ENCODE assay signal across 8 mouse cellular contexts in the genomic region with DNA sequence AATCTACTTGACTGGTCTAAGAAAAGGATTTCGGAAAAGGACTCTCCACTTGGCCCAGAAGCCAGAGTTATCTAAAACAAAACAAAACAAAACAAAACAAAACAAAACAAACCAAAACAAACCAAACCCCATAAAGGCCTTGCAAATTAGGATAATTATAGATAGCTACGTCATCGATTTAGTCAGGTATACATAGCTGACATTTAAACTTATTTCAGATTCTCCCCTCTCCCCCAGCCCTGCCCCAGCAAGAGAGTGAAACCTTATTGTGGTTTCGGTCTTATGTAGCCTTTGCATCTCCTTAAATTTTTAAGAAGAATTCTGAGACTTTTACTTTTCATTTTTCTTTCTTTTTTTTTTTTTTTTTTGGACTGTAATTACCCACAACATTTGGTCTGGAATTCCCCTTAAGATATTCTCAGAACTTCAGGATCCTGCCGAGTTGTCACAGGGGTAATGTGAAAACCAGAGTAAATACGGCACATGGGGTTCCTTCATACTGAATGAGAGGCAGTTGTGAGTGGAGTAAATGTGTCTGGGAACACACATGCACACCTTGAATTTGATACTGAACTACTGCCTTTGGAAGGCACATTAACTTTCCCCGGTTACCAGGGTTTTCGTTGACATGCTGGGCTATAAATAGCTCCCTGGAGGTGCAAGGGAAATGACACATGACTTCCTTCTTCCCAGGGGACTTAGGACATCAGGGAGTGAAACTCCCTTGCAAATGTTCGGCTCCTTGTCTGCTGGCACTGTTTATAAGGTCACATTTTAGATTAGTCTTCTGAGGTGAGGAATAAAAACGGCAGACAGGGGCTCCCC.
DNase-seq lines count a peak whose midpoint lies in the region; ATAC-seq lines count a peak whose summit lies in the region.

No protein-coding gene starts in this region.

- no peaks in the 10 kb centered on the region for H3K4me1 ChIP-seq in midbrain, embryonic 14.5 days (ENCODE audit: control insufficient read depth, insufficient read depth, low read length)
- H3K4me1 ChIP-seq in midbrain, embryonic 11.5 days (ENCODE audit: control insufficient read depth, insufficient read depth, low read length), result no peaks in the 10 kb centered on the region
- H3K4me1 ChIP-seq in megakaryocyte, embryonic 14.5 days, result peaks cover 96% of the 10 kb centered on the region

- no peak overlapping the region for H3K9ac ChIP-seq in midbrain, embryonic 14.5 days (replicated peaks; ENCODE audit: low read length)
- no peak overlapping the region for H3K9ac ChIP-seq in midbrain, embryonic 11.5 days (ENCODE audit: low read length)

- 75% methylated on average over 10 of the region's 10 CpGs for WGBS in midbrain, embryonic 14.5 days
- 76% methylated on average over 10 of the region's 10 CpGs for WGBS in midbrain, embryonic 11.5 days

- H3K27ac ChIP-seq in midbrain, embryonic 14.5 days (replicated peaks; ENCODE audit: low read depth, low read length), result no peak overlapping the region
- no peak overlapping the region for H3K27ac ChIP-seq in midbrain, embryonic 11.5 days (ENCODE audit: low read depth, low read length)

- H3K9me3 ChIP-seq in midbrain, embryonic 14.5 days (ENCODE audit: control insufficient read depth, low read length), result no peaks in the 10 kb centered on the region
- H3K9me3 ChIP-seq in midbrain, embryonic 11.5 days (ENCODE audit: control insufficient read depth, low read length), result no peaks in the 10 kb centered on the region
- H3K9me3 ChIP-seq in megakaryocyte, embryonic 14.5 days, result peaks cover 3% of the 10 kb centered on the region; the same call in 1 of the 2 replicates

- H3K27me3 ChIP-seq in midbrain, embryonic 14.5 days (ENCODE audit: control insufficient read depth, insufficient read depth, low read length), result no peaks in the 10 kb centered on the region
- no peaks in the 10 kb centered on the region for H3K27me3 ChIP-seq in midbrain, embryonic 11.5 days (ENCODE audit: control insufficient read depth, insufficient read depth, low read length)
- no peaks in the 10 kb centered on the region for H3K27me3 ChIP-seq in megakaryocyte, embryonic 14.5 days (replicated peaks)

- H3K4me3 ChIP-seq in midbrain, embryonic 14.5 days (replicated peaks; ENCODE audit: low read depth, low read length), result no peak overlapping the region
- H3K4me3 ChIP-seq in midbrain, embryonic 11.5 days (ENCODE audit: low read depth, low read length), result no peak overlapping the region
- peak overlapping the region; percentile 80 for H3K4me3 ChIP-seq in megakaryocyte, embryonic 14.5 days (replicated peaks)

- DNase-seq in midbrain, embryonic 14.5 days, result peak; percentile 21
- DNase-seq in midbrain, embryonic 11.5 days (ENCODE audit: low spot score, missing footprints), result no peak
- DNase-seq in heart, adult 11 months, result peak; percentile 98
- DNase-seq in kidney, adult 9 months, result peak; percentile 69
- no peak for DNase-seq in retina, embryonic 14.5 days (ENCODE audit: low spot score)
- no peak for DNase-seq in left cerebral cortex, adult 9 months (ENCODE audit: low spot score in 2 of 2)
- no peak for DNase-seq in cerebellum, adult 8-10 months

- ATAC-seq in midbrain, embryonic 14.5 days (ENCODE audit: low FRiP score, low TSS enrichment), result no peak
- ATAC-seq in midbrain, embryonic 11.5 days (ENCODE audit: low FRiP score), result no peak

- H3K4me2 ChIP-seq in midbrain, embryonic 14.5 days (ENCODE audit: low read length), result no peak overlapping the region
- H3K4me2 ChIP-seq in midbrain, embryonic 11.5 days, result no peak overlapping the region

- H3K36me3 ChIP-seq in midbrain, embryonic 14.5 days (ENCODE audit: control insufficient read depth, insufficient read depth, low read length), result no peaks in the 10 kb centered on the region
- H3K36me3 ChIP-seq in midbrain, embryonic 11.5 days (ENCODE audit: control insufficient read depth, insufficient read depth, low read length), result no peaks in the 10 kb centered on the region
- peaks cover 35% of the 10 kb centered on the region for H3K36me3 ChIP-seq in megakaryocyte, embryonic 14.5 days (replicated peaks; ENCODE audit: low read length)

Comparison
In these comparisons a context has a peak if more than half of its experiments do, and no peak if none do; other contexts are left out.
1. DNase-seq: peak in midbrain, embryonic 14.5 days (single experiment), heart, adult 11 months (single experiment) and kidney, adult 9 months (single experiment); none in midbrain, embryonic 11.5 days (single experiment), retina, embryonic 14.5 days (single experiment), left cerebral cortex, adult 9 months (0 of 2) and cerebellum, adult 8-10 months (single experiment).